Mouse (Mus musculus): ENCODE results near the gene Krtap9-5.

Gene Krtap9-5

DNA sequence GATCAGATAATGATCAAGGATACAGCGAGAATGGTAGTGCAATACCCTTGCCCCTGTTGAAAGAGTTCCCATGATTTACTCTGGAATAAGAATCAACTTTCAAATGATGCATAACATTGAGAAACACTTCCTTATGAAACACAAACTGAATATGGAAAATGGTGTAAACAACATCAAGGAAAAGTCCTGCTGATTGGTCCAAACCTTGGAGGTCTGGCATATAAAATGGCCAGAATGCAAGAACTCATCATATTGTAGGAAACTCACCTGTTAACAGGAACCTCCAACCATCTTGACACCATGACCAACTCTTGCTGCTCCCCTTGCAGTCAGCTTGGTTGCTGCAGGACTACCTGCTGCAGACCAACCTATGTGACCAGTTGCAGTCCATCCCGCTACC lies at the start of gene Krtap9-5:
TSS of gene Krtap9-5 (plus strand) at position 301 of the 400 bp plus-strand sequence.
- in situ Hi-C loops (cut with MboI; ENCODE audit: unreplicated experiment in 2 of 2), result no loop called here

DNA sequence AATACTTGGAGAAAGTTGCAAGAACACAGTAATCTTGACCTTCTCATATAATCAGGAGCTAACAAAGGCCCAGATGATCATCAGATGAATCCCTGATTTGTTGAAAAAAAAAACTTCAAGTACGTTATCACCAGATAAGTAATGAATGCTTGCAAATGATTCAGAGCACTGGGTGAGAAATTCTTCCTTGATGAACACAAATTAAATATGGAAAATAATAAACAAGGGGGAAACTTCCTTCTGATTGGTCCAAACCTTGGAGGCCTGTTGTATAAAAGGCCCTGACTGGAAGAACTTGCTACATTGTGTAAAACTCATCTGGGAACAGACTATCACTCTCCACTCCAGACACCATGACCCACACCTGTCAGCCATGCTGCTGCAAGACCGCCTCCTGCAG lies 40.7 kb upstream of the Krtap9-5 start, which contains the start of gene Krtap31-1:
TSS of gene Krtap31-1 (plus strand) at position 301 of the 400 bp plus-strand sequence.
- in situ Hi-C loops (cut with MboI; ENCODE audit: unreplicated experiment in 2 of 2), result no loop called here

DNA sequence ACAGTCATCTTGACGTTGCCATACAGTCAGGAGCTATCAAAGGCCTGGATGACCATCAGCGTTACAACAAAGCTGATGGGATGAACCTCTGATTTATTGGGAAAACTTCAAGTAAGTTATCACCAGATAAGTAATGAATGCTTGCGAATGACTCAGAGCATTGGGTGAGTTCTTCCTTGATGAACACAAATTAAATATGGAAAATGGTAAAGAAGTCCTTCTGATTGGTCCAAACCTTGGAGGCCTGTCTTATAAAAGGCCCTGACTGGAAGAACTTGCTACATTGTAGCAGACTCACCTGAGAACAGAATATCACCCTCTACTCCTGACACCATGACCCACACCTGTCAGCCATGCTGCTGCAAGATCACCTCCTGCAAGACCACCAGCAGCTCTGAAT lies 33.8 kb upstream of the Krtap9-5 start, which contains the start of gene Gm11565:
TSS of gene Gm11565 (plus strand) at position 301 of the 400 bp plus-strand sequence.
- in situ Hi-C loops (cut with MboI; ENCODE audit: unreplicated experiment in 2 of 2), result no loop called here

DNA sequence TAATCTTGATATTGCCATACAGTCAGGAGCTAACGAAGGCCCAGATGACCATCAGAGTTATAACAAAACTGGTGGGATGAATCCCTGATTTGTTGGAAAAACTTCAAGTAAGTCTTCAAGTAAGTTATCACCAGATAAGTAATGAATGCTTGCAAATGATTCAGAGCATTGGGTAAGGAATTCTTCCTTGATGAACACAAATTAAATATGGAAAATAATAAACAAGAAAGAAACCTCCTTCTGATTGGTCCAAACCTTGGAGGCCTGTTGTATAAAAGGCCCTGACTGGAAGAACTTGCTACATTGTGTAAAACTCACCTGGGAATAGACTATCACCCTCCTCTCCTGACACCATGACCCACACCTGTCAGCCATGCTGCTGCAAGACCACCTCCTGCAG lies 12.3 kb upstream of the Krtap9-5 start, which contains the start of gene Krtap31-2:
TSS of gene Krtap31-2 (plus strand) at position 301 of the 400 bp plus-strand sequence.
- in situ Hi-C loops (cut with MboI; ENCODE audit: unreplicated experiment in 2 of 2), result no loop called here

DNA sequence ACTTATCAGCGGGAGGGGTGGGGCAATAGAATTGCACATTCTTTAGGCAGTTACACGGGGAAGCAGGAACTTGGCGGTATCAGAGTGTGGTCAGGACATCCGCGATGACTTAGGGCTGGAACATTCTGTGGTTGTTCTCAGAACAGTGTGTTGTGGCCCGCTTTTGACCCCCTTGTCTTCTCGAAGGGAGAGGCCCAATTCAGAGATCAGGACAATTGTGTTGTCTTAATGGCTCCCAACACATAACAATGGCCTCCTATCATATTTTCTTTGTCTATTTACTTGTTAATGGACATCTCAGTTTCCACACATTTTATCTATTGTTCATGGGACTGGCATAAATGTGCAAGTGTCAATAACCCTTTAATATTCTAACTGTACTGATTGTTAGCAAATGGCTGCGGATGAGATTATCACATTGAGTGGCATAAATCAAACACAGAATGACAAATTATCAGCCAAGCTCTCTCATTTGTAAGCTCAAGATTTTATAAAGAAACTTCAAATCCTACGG lies 10.5 kb upstream of the Krtap9-5 start:
- in situ Hi-C loops (cut with MboI; ENCODE audit: unreplicated experiment in 2 of 2), result no loop called here

DNA sequence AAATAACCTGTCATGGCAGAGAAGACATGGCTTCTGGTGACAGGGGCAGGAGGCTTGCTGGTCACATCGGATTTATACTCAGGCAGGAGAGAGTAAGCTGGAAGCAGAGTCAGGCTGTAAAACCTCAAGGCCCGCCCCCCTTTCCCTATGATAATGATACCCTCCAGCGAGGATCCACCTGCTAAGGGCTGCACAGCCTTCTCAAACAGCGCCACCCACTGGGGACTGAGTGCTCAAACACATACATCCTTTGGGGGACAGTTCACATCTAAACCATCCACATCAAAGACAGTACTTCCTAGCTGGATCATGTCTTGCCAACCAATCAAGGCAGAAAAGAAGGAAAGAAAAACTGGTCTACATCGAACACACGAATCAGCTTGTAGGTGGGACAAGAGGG lies 15.9 kb downstream of the Krtap9-5 start:
- in situ Hi-C loops (cut with MboI; ENCODE audit: unreplicated experiment in 2 of 2), result no loop called here

DNA sequence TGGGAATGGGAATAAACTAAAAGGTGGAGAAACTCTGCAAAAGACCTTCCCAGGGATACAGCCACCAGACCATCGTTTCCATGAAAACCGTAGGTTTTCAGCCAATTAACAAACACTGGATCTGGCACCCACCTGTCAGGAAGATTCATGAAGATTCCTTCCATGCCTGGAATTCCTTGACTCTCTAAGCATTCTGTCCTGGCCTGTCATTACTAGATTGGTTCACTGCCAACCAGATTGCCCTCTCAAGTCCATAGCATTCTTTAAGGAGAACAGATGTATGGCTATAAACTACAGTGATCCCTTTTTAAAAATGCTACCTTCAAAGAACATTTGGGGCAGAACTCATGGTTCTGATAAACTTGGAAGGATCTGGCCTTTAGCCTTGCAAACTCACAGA lies 17.7 kb downstream of the Krtap9-5 start:
- in situ Hi-C loops (cut with MboI; ENCODE audit: unreplicated experiment in 2 of 2), result no loop called here

DNA sequence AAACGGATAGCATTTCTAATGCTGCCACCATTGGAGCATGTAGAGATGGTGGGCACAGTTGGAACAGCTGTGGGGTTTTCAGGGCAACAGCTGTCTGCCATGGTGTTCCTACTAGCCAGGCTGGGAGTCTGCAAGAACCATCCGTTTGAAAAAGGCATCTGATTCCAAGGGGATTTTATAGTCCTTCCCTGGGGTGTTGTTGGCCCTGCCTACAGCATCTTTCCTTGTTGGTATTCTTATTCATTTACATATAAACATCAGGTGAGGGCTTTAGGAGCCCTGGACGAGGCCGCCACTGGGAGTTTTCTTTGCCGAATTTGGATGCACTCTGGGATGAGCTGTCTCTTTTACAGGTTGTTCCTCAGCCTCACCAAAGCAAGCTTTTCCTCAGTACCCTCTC lies 30.7 kb downstream of the Krtap9-5 start, which contains the start of gene Krtap29-1:
TSS of gene Krtap29-1 (minus strand) at position 101 of the 400 bp plus-strand sequence.
- in situ Hi-C loops (cut with MboI; ENCODE audit: unreplicated experiment in 2 of 2), result no loop called here

DNA sequence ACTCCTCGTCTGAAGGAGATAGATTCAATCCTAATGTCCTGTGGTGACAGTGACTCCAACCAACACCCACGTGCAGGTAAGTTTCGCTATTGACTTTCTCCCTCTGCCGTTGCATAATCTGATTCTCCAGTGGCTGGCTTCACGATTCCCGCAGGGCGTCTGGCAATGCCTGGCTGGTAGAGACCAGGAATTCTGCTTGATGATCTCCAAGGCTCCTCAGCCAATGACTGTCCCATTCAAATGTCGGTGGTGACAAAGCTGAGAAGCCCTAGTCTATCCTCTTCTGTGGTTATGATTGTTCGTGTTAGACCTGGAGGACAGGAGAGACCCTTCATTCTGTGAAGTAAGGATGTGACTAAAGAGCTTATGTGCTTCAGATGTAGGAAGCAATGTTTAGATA lies 34.5 kb downstream of the Krtap9-5 start:
- in situ Hi-C loops (cut with MboI; ENCODE audit: unreplicated experiment in 2 of 2), result no loop called here

DNA sequence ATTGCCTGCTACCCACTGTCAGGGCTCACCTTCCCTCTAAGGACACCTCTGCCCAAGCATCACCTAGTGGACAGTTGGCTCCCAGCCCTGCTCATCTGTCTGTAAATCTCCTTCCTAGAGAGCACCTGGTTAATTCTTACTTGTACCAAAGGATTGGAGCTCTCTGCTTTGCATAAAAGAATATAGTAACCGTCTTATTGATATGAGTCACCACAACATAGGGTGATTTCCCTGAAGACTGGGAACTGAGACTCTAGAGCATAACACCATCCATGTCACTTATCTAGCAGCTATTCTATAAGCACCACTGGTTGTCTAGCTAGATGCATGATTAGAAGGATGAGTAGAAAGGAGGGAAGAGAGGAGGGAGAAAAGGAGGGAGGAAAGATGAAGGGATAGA lies 35.2 kb downstream of the Krtap9-5 start:
- in situ Hi-C loops (cut with MboI; ENCODE audit: unreplicated experiment in 2 of 2), result no loop called here

DNA sequence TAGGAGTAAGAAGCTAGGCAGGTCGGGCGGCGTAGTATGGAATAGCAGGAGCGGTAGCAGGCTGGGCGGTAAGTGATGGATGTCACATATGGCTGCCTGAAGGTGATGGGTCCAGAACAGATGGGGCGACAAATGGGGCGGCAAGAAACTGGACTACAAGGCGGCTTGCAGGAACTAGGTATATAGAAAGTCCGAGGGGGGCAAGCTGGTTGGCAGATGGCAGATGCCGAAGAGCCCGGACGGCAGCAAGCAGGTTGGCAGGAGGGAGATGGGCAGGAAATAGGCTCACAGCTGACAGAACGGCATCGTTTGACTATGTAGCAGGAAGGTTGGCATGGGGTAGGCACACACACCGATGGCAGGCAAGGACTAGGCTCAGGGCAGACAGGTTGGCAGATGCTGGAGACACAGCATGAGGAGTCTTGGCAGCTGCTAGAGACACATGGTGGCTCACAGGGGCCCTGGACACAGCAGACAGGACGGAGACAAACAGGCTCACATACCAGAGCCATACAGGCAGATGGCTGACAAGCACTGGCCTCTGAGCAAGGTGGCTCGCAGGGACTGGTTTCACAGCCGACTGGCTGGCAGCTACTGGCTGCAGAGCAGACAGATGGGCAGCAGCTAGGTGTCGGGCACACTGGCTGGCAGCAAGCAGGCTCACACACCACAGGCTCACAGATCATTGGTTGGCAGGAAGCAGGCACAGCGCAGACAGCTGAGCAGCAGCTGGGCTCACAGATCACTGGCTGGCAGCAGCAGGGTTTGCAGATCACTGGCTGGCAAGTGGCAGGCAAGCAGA lies 37.2 kb downstream of the Krtap9-5 start:
- in situ Hi-C loops (cut with MboI; ENCODE audit: unreplicated experiment in 2 of 2), result no loop called here

DNA sequence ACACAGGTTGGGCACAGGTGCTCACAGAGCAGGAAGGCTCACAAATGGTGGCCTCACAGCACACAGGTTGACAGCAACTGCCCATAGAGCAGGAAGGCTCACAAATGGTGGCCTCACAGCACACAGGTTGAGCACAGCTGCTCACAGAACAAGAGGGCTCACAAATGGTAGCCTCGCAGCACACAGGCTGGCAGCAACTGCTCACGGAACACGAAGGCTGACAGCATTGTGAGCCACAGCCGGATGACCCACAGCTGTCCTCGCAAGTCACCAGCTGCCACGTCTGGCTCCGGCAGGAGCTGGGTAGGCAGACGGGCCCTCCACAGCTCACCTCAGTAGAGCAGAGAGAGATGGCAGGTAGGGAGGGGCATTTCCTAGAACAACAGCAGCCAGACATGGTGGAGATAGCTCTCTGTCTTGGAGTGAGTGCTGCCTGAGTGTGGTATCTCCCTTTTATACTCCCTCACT lies 37.9 kb downstream of the Krtap9-5 start, which contains the start of gene Krtap16-1:
TSS of gene Krtap16-1 (minus strand) at position 418 of the 468 bp plus-strand sequence.
- in situ Hi-C loops (cut with MboI; ENCODE audit: unreplicated experiment in 2 of 2), result no loop called here

DNA sequence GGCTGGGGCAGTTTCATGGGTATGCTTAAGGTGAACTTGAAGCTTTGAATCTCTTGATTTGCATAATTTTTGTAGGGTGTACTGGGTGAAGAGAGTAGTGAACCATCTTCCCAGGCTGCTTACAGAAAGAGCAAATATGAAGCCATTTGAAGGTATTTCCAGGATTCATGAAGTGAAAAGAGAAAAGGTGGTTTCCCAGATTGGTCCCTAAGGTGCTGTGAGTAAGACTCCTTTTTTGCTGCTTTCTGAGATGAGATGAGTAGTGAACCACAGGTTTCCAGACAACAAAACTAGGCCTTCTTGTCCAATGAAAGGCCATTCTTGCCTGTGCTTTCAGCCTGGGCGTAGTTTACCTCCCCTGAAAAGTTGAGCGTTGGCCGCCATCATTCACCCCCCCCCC lies 40.3 kb downstream of the Krtap9-5 start:
- in situ Hi-C loops (cut with MboI; ENCODE audit: unreplicated experiment in 2 of 2), result no loop called here

DNA sequence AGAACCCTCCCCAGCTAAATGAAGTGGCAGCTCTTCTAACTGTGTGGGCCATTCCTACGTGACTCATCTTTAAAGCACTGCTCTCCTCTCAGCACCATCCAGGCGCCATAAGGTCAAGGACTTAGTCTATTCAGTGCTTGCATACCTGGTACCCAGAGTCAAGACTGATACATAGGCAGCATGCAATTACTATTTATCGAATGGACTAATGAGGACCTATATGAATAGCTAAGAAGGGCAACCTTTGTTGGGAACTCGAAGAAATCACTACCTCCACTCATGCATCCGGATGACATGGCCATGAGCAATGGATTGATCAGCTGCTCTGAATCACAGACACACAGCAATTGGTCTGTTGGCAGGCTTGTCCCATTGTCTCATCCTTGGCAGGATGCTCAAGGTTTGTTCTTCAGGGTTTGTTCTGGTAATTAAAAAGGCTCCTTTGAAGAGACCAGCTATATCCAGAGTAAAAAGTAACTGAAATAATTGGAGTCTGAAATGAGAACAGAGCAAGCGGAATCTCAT lies 41.7 kb downstream of the Krtap9-5 start:
- in situ Hi-C loops (cut with MboI; ENCODE audit: unreplicated experiment in 2 of 2), result no loop called here

DNA sequence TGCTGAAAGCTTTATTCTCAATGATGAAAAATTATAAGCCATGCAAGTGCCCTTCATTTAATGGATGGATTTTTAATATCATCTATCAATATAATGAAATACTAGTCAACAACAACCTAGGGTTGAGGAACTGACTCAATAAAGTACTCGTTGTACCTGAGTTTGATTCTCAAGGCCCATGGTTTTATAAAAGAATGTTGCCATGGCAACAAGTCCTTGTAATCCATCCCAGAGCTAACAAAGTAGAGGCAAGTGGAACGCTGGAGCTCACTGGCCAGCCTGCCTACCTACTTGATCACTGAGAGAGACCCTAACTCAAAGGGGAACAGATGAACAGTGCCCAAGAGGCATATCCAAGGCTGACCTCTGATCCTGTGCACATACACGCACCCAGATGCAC lies 42.3 kb downstream of the Krtap9-5 start:
- in situ Hi-C loops (cut with MboI; ENCODE audit: unreplicated experiment in 2 of 2), result no loop called here

DNA sequence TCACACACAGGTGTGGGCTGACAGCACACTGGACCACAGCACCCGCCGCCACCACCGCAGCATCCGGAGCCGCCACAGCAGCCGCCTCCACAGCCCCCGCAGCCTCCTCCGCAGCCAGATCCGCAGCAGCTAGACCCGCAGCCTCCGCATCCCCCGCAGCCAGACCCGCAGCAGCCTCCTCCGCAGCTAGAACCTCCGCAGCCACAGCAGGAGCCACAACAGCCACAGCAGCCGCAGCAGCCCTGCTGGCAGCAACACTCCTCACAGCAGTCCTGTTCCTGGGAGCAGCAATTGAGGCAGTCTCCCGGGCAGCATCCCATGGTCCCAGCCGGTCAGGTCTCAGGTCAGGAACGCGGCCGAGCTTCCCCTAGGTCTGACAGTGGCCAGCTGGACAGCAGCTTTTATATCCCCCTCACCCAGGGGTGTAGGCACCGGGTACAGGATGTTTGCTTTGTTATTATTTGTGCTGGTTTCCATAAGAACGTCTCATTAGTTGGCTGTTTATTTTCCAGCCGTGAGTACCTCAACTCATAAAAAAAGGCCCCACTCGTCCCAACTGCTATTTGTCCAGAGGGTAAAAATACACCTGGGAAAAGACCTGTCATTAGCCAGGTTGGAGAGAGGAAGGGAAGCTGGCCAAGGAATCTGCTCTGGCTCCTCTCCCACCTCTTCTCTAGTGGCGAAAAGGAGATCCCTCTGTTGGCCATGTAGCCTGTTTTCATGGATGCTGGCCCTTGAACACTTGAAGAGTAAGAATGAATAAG lies 45.5 kb downstream of the Krtap9-5 start, which contains the start of gene Krtap17-1:
TSS of gene Krtap17-1 (minus strand) at position 375 of the 764 bp plus-strand sequence.
- in situ Hi-C loops (cut with MboI; ENCODE audit: unreplicated experiment in 2 of 2), result no loop called here

DNA sequence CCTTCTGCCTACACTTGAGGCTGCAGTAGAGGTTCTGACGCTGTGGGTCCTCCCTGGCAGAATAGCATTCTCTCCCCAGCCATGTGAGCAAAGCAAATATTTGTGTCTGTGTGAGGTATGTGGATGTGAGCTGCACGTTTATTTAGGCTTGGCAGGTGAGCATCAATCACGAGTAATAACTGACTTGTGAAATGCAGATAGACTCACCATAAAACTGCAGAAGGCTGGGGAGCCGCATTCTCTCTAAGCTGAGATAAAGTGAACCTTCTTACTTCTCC lies 46.0 kb downstream of the Krtap9-5 start:
- in situ Hi-C loops (cut with MboI; ENCODE audit: unreplicated experiment in 2 of 2), result no loop called here

DNA sequence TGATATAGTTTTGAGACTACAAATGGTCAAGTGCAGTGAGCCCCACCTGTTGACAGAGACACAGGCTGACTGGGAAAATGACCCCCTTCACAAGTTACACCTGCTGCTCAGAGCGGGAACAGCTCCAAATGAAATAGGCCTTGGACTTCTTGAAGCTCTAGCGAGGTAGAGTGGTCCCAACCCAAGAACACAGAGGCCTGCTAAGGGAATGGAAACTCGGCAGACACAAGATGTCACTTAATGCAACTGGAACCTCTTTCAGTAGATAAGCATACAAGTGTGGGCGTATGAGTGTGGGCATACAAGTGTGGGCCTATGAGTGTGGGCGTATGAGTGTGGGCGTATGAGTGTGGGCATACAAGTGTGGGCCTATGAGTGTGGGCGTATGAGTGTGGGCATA lies 50.8 kb downstream of the Krtap9-5 start:
- in situ Hi-C loops (cut with MboI; ENCODE audit: unreplicated experiment in 2 of 2), result no loop called here

All from v-Abl transformed pro-B cells (cell line).